Mouse (Mus musculus) embryonic facial prominence, embryonic 14.5 days (tissue): ENCODE results near the gene Hnrnpk. TPM values are rescaled to one million over a fixed set of nuclear protein-coding genes. Genes with fewer than 3 reads are reported as not detected.

ENCODE experiments used
- ATAC-seq: fragments of 200-750 bp; cut with Nextera tagmentation; 2 replicates; pipeline ENCODE4 v1.8.0; 2017; ENCODE audit warnings: low read depth, moderate number of reproducible peaks, moderate TSS enrichment
- DNase-seq: peaks from one replicate; pipeline ENCODE4 v3.0.0-alpha.2; 2015; ENCODE audit warnings: low spot score
- H3K27ac ChIP-seq: fragments of 300-500 bp; sonication (generic); replicated peaks from 2 replicates; pipeline ENCODE4 v1.5.1; 2014; ENCODE audit warnings: low read depth, mild to moderate bottlenecking, low read length, moderate library complexity
- H3K27me3 ChIP-seq: fragments of 300-500 bp; sonication (generic); replicated peaks from 2 replicates; pipeline ENCODE4 v1.6.1; 2014; ENCODE audit warnings: low read length; ENCODE audit not compliant: control insufficient read depth, insufficient read depth
- H3K36me3 ChIP-seq: fragments of 300-500 bp; sonication (generic); 2 replicates; pipeline ENCODE4 v1.6.1; 2014; ENCODE audit warnings: low read length, mixed read lengths; ENCODE audit not compliant: control insufficient read depth, insufficient read depth
- H3K4me1 ChIP-seq: fragments of 300-500 bp; sonication (generic); 2 replicates; pipeline ENCODE4 v1.6.1; 2014; ENCODE audit warnings: antibody characterized with exemption, low read length; ENCODE audit not compliant: control insufficient read depth, insufficient read depth
- H3K4me2 ChIP-seq: fragments of 300-500 bp; sonication (generic); 2 replicates; pipeline ENCODE4 v1.6.1; 2014; ENCODE audit warnings: low read depth, mild to moderate bottlenecking, low read length, moderate library complexity, mixed read lengths
- H3K4me3 ChIP-seq: fragments of 300-500 bp; sonication (generic); 2 replicates; pipeline ENCODE4 v1.5.1; 2014; ENCODE audit warnings: low read depth, mild to moderate bottlenecking, low read length
- H3K9ac ChIP-seq: fragments of 300-500 bp; sonication (generic); 2 replicates; pipeline ENCODE4 v1.6.1; 2014; ENCODE audit warnings: low read depth, mild to moderate bottlenecking, low read length, moderate library complexity, mixed read lengths
- H3K9me3 ChIP-seq: fragments of 300-500 bp; sonication (generic); 2 replicates; pipeline ENCODE4 v1.6.1; 2016; ENCODE audit warnings: low read length; ENCODE audit not compliant: control insufficient read depth
- WGBS: fragments of 180-500 bp; shearing (Covaris S2); extraction: QIAGEN DNeasy Blood & Tissue Kit; methylation state at CpG from one replicate; pipeline ENCODE4 v1.1.7; 2014; 5-methylcytosine and 5-hydroxymethylcytosine counted together
- polyA plus RNA-seq: library from polyadenylated mRNA; unstranded; fragments of >200 nt; fragmentation: Nextera tagmentation; extraction: Ambion mirVana; gene quantifications from 2 replicates; pipeline ENCODE4 v1.2.1, GENCODE M21; 2014

Gene Hnrnpk
- polyA plus RNA-seq, 1 experiment from 2014 or later = 1,259 TPM

DNA sequence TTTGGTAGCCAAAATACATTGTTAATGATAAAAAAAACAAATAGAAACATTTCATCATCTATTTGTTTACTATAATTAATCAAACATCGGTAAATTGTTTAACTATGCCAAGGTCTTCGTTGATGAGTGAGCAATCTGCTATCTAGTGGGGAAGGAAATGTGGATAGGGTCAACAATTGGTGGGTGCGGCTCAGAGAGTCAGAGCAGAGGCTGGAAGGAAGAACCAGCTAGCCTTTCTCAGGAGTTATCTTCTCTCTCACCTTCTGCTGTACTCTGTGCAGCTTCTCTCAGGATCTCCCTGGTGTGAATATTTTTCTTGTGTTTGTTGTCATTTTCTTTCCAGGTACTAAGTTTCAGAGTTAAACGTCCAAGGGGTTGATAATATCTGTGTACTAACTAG lies 19.1 kb upstream of the Hnrnpk start:
- Histone ChIP-seq H3K4me2 (no peak overlapping the region), H3K27ac (no peak overlapping the region), H3K4me1 (no peaks in the 10 kb centered on the region), H3K9ac (no peak overlapping the region), H3K9me3 (no peaks in the 10 kb centered on the region), H3K27me3 (no peaks in the 10 kb centered on the region), H3K36me3 (no peaks in the 10 kb centered on the region), H3K4me3 (no peak overlapping the region)
- ATAC-seq (no peak), DNase-seq (no peak)
- WGBS = 80% methylated on average over 4 of the region's 4 CpGs

DNA sequence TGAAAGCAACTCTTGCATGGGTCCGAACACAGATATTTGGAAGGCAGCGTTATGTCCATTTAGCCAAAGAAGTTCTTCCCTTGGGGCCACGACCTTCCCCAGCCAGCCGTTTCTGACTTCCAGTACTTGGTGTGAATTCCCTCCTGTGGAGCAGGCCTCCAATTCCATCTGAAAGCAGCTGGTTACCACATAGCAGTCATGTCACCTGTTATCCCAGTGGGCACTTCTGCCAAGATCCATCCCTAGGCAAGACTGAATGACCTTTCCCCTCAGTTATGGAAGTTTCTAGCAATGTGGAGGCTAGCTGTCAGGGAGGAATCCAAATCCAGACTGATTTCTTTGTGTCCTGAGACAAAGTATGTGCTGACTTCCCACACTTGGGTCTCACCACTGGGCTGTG lies 17.9 kb upstream of the Hnrnpk start:
- no peak overlapping the region for H3K9ac ChIP-seq
- no peak overlapping the region for H3K4me3 ChIP-seq
- H3K4me1 ChIP-seq = no peaks in the 10 kb centered on the region
- H3K9me3 ChIP-seq = no peaks in the 10 kb centered on the region
- no peak overlapping the region for H3K27ac ChIP-seq
- ATAC-seq (no peak), DNase-seq (no peak)
- no peaks in the 10 kb centered on the region for H3K27me3 ChIP-seq
- H3K4me2 ChIP-seq = no peak overlapping the region
- WGBS = 78% methylated on average over 4 of the region's 4 CpGs
- no peaks in the 10 kb centered on the region for H3K36me3 ChIP-seq

GRCm38 (mm10) chr13:58419266-58419665 lies 16.1 kb upstream of the Hnrnpk start:
- no peaks in the 10 kb centered on the region for H3K9me3 ChIP-seq
- no peak overlapping the region for H3K4me3 ChIP-seq
- H3K4me1 ChIP-seq = no peaks in the 10 kb centered on the region
- H3K36me3 ChIP-seq = no peaks in the 10 kb centered on the region
- H3K27me3 ChIP-seq = no peaks in the 10 kb centered on the region
- ATAC-seq (no peak), DNase-seq (no peak)
- no peak overlapping the region for H3K9ac ChIP-seq
- H3K27ac ChIP-seq = no peak overlapping the region
- WGBS = 95% methylated on average over 1 of the region's 1 CpGs
- H3K4me2 ChIP-seq = no peak overlapping the region

DNA sequence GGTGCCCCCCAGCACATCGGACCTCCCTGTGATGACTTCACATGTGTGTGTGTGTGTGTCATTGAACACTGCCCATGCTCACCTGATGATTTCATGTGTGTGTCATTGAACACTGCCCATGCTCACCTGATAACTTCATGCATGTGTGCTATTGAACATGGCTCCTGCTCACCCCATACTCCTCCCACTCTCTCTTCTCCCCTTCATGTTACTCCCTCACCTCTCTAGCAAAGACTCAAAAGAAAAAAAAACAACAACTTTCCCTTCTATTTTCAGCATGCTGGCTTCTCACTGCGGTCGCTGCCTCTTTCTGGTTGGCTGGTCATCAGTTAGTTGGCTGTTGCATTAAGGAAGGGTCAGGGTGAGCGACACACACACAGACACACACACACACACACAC lies 15.5 kb upstream of the Hnrnpk start:
- Histone ChIP-seq H3K4me1 (no peaks in the 10 kb centered on the region), H3K27ac (no peak overlapping the region), H3K9ac (no peak overlapping the region), H3K4me2 (no peak overlapping the region), H3K27me3 (no peaks in the 10 kb centered on the region), H3K36me3 (no peaks in the 10 kb centered on the region), H3K9me3 (no peaks in the 10 kb centered on the region), H3K4me3 (no peak overlapping the region)
- no peak for ATAC-seq
- no peak for DNase-seq
- 87% methylated on average over 4 of the region's 4 CpGs for WGBS

DNA sequence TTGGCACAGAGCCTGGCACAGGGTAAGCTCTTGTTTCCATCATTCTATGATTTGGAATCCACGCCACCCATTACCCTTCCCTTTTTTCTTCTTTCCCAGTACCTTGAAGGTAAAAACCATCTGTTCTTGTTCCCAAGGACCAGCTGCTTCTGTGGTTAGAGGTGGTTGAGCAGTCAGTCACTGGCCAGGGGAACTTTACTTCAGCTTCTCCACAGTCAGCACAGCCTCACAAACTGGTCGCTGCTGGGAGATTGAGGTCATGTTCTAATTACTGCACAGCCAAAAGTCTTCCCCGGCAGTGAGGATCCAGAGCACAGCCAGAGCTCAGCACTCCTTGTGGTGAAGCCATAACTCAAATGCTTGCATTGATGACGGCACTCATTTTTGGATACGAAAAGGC lies 12.7 kb upstream of the Hnrnpk start:
- H3K9ac ChIP-seq = no peak overlapping the region
- H3K4me3 ChIP-seq = no peak overlapping the region
- no peak overlapping the region for H3K4me2 ChIP-seq
- H3K9me3 ChIP-seq = no peaks in the 10 kb centered on the region
- no peaks in the 10 kb centered on the region for H3K4me1 ChIP-seq
- H3K27me3 ChIP-seq = no peaks in the 10 kb centered on the region
- 65% methylated on average over 5 of the region's 5 CpGs for WGBS
- peak; percentile 41 for DNase-seq
- H3K27ac ChIP-seq = no peak overlapping the region
- no peak for ATAC-seq
- H3K36me3 ChIP-seq = peaks cover 5% of the 10 kb centered on the region

DNA sequence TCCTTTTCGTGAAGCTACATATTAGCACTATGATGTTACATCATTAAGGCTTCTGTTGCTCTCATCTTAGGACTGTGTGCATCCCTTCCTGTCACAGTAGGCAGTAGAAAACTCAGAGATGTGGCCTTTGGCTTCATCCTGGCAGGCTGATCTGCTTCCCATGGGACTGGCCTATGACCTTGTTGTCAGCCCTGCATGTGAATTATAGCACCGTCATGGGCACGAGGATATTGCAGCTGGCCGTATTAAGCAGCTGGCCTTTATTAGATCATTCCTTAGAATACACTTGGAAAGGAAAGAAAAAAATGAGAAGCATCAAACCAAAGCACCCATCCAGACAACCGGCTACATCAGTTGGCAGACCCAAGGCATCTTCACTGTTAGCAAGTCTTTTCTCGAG lies 12.2 kb upstream of the Hnrnpk start:
- ATAC-seq (no peak), DNase-seq (no peak)
- Histone ChIP-seq H3K4me1 (no peaks in the 10 kb centered on the region), H3K4me2 (no peak overlapping the region), H3K27me3 (no peaks in the 10 kb centered on the region), H3K9ac (no peak overlapping the region), H3K9me3 (no peaks in the 10 kb centered on the region), H3K4me3 (no peak overlapping the region), H3K36me3 (peaks cover 6% of the 10 kb centered on the region), H3K27ac (no peak overlapping the region)
- WGBS = 62% methylated on average over 6 of the region's 6 CpGs

DNA sequence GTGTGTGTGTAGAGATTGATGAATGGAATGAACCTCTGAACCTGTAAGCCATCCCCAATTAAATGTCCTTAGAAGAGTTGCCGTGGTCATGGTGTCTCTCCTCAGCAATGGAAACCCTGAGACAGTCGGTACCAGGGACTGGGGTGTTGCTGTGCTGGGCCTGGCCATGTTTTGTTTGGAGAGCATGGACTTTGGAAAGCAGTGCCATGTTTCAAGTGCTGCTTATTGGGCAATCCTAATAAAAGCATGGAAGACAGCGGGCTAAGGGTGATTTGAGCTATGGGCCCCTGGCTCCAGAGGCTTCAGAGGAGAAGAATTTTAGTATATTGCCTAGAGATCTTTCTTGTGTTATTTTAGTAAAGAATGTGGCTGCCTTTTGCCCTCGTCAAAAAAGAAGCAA lies 7.9 kb upstream of the Hnrnpk start:
- Histone ChIP-seq H3K27me3 (no peaks in the 10 kb centered on the region), H3K36me3 (peaks cover 19% of the 10 kb centered on the region), H3K9me3 (no peaks in the 10 kb centered on the region), H3K4me2 (no peak overlapping the region), H3K4me3 (no peak overlapping the region), H3K4me1 (no peaks in the 10 kb centered on the region), H3K27ac (no peak overlapping the region), H3K9ac (no peak overlapping the region)
- DNase-seq (no peak), ATAC-seq (no peak)
- WGBS = 92% methylated on average over 4 of the region's 4 CpGs

- Histone ChIP-seq H3K27me3 (no peaks in the 10 kb centered on the region), H3K4me2 (peak overlapping the region; percentile 51), H3K27ac (peak overlapping the region; percentile 99), H3K9ac (peak overlapping the region; percentile 100), H3K36me3 (peaks cover 23% of the 10 kb centered on the region), H3K9me3 (no peaks in the 10 kb centered on the region), H3K4me3 (peak overlapping the region; percentile 86), H3K4me1 (no peaks in the 10 kb centered on the region)
- 12% methylated on average over 5 of the region's 48 CpGs for WGBS
- ATAC-seq (peak; percentile 62; the same call in 1 of the 2 replicates), DNase-seq (no peak)
Measured at GRCm38 (mm10) chr13:58402744-58403110, 416 bp downstream of the Hnrnpk start.

DNA sequence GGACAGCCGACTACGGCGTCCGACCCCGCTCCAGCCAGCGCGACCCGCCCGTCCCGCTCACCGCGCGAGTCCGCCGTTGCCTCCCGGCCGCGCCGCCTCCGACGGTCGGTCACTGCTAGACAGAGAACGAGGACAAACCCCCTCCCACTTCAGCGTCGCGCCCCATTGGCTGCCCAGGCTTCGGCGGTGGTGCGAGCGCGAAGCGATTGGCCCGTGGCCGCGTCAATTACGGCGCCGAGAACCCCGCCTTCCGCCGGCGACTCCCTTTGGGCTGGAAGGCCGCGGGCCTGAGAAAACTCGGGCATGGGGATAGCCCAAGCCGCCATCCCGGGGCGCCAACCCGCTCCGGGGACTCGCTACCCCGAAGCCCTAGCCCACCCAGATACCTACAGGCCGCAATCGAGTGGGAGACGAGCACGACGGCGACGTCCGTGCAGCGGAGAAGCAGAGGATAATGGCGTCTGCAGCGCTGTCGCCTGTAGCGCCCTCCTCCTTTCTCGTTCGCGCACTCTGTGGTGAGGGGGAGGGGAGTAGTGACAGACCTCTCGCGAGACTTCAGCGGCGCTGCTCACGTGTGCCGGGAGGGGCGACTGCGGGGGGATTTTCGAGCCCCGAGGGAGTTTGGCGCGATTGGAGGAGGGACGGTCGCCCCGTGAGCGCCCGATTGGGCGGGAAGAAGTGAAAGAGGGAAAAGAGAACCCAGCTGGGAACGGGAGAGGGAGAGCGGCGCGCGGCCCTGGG lies 970 bp downstream of the Hnrnpk start, which contains the start of gene Rmi1:
Rmi1 (plus strand) TSS at position 246 of the 741 bp plus-strand sequence.
- peaks cover 23% of the 10 kb centered on the region for H3K36me3 ChIP-seq
- under 1% methylated on average over 60 of the region's 91 CpGs for WGBS
- no peaks in the 10 kb centered on the region for H3K4me1 ChIP-seq
- no peaks in the 10 kb centered on the region for H3K27me3 ChIP-seq
- H3K27ac ChIP-seq = peak within 1 kb of the TSS; percentile 99
- ATAC-seq = peak; percentile 95
- peak within 1 kb of the TSS; percentile 86 for H3K4me3 ChIP-seq
- peak within 1 kb of the TSS; percentile 75 for H3K4me2 ChIP-seq
- DNase-seq = peak; percentile 98
- peak within 1 kb of the TSS; percentile 100 for H3K9ac ChIP-seq
- H3K9me3 ChIP-seq = no peaks in the 10 kb centered on the region
